Mouse (Mus musculus) urinary bladder, postnatal 0 days (tissue): ENCODE results near the gene Olfr1015. TPM values are rescaled to one million over a fixed set of nuclear protein-coding genes. Genes with fewer than 3 reads are reported as not detected.

Experiments
- polyA plus RNA-seq: library from polyadenylated mRNA; unstranded; fragments of >200 nt; fragmentation: Nextera tagmentation; extraction: Ambion mirVana; gene quantifications from 2 replicates; pipeline ENCODE4 v1.2.1, GENCODE M21; 2015

The Olfr1015 gene
- polyA plus RNA-seq = not detected in 2 replicates

DNA sequence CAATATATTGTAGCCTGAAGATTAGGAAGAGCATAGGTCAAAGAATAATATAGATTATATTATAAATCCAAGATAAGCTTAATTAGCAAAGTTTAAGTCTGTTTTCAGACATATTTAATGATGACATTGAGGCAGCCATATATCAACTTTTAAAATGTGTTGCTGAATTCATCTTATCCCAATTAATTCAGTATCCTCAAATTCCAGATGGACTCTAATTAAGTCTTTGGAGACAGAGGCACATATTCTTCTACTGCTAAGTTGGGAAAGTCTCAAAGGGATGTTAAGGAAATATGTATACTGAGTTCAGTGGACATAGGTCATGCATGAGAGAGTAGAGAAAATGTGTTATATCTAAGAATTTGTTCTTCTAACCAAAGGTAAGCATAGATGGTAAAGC, at the start of gene Olfr1015:
Gene Olfr1015, plus strand, starts transcription at position 301 of the 400 bp plus-strand sequence.

DNA sequence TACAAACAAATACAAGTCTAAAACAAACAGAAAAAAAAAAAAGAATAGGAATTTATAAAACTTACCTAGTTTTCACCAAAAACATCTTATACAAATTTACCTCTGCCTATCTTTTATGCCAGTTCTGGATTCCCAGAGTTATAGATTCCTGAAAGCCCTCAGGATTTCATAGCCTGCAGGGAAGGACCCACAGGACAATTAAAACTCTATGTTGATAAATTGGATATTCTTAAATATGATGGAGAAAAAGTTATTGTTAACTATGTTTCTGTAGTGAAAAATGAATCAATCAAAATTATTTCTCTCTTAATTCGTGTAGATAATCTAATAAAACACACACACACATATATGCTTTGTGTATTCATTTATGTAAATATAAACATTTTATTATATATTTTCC, 19.2 kb upstream of the Olfr1015 start, which contains the start of gene Olfr1012:
Gene Olfr1012, minus strand, starts transcription at position 101 of the 400 bp plus-strand sequence.

GRCm38 (mm10) chr2:85766798-85767197, 15.0 kb upstream of the Olfr1015 start, which contains the start of gene Olfr1013:
TSS of gene Olfr1013 (plus strand) at chr2:85767098.

GRCm38 (mm10) chr2:85772413-85772812, 9.4 kb upstream of the Olfr1015 start, which contains the start of gene Olfr1014:
TSS of gene Olfr1014 (plus strand) at chr2:85772713.

DNA sequence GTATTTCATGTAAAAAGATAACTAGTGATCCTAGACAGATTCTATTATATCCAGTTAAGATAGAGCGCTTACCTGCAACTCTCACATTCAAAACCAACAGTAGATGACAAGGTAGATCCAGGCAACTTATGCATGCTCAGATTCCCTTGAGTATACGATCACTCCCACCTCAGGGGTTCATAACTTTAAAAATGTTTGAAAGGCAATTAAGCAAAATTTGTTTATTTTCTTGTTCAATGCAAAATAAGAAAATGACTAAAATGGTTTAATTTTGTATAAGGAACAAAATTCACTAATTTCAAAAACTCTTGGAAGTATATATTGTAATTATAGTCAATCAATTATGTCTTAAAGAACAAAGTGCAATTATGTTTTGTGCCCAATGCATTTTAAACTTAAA, 20.6 kb downstream of the Olfr1015 start, which contains the start of gene Olfr1016:
Gene Olfr1016, minus strand, starts transcription at position 101 of the 400 bp plus-strand sequence.

DNA sequence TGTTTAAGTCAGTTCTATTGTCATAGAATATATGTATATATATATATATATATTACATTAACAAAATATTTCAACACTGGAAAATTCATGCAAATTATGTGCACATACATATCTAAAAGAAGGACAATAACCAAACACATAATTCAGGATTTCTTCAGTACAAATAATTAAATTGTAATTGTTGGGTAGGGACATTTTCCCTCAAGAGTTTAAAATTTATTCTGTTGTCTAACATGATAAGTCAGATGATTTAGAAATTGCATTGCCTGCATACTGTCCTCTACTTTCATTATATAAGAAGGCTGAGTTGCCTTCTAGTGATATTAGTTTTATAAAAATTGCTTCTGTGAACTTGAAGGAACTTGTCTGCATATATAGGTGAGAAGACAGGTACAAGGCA, 36.4 kb downstream of the Olfr1015 start, which contains the start of gene Olfr1018:
Gene Olfr1018, plus strand, starts transcription at position 301 of the 400 bp plus-strand sequence.

Other genes with a start within 250 kb of the Olfr1015 start
- not detected in 2 replicates for gene Olfr996, start 202.8 kb upstream of the Olfr1015 start, polyA plus RNA-seq
- not detected in 2 replicates for gene Olfr998, start 193.1 kb upstream of the Olfr1015 start, polyA plus RNA-seq
- not detected in 2 replicates for gene Olfr1000, start 170.1 kb upstream of the Olfr1015 start, polyA plus RNA-seq
- not detected in 2 replicates for gene Olfr1002, start 131.3 kb upstream of the Olfr1015 start, polyA plus RNA-seq
- not detected in 2 replicates for gene Olfr154, start 117.6 kb upstream of the Olfr1015 start, polyA plus RNA-seq
- gene Olfr1006, start 103.2 kb upstream of the Olfr1015 start, polyA plus RNA-seq = not detected in 2 replicates
- gene Olfr1008, start 92.6 kb upstream of the Olfr1015 start, polyA plus RNA-seq = not detected in 2 replicates
- gene Olfr1009, start 66.6 kb upstream of the Olfr1015 start, polyA plus RNA-seq = not detected in 2 replicates
- not detected in 2 replicates for gene Olfr1012, start 19.3 kb upstream of the Olfr1015 start, polyA plus RNA-seq
- gene Olfr1013, start 14.9 kb upstream of the Olfr1015 start, polyA plus RNA-seq = not detected in 2 replicates
- not detected in 2 replicates for gene Olfr1014, start 9.3 kb upstream of the Olfr1015 start, polyA plus RNA-seq
- gene Olfr1016, start 20.5 kb downstream of the Olfr1015 start, polyA plus RNA-seq = not detected in 2 replicates
- not detected in 2 replicates for gene Olfr1018, start 36.5 kb downstream of the Olfr1015 start, polyA plus RNA-seq
- not detected in 2 replicates for gene Olfr1019, start 63.5 kb downstream of the Olfr1015 start, polyA plus RNA-seq
- not detected in 2 replicates for gene Olfr1020, start 65.0 kb downstream of the Olfr1015 start, polyA plus RNA-seq
- not detected in 2 replicates for gene Olfr1022, start 86.6 kb downstream of the Olfr1015 start, polyA plus RNA-seq
- not detected in 2 replicates for gene Olfr1023, start 103.6 kb downstream of the Olfr1015 start, polyA plus RNA-seq
- gene Olfr1024, start 123.0 kb downstream of the Olfr1015 start, polyA plus RNA-seq = not detected in 2 replicates
- gene Olfr1025-ps1, start 133.2 kb downstream of the Olfr1015 start, polyA plus RNA-seq = not detected in 2 replicates
- not detected in 2 replicates for gene Olfr1026, start 139.5 kb downstream of the Olfr1015 start, polyA plus RNA-seq
- not detected in 2 replicates for gene Olfr1028, start 168.4 kb downstream of the Olfr1015 start, polyA plus RNA-seq
- gene Olfr1029, start 191.9 kb downstream of the Olfr1015 start, polyA plus RNA-seq = not detected in 2 replicates
- not detected in 2 replicates for gene Olfr1030, start 197.3 kb downstream of the Olfr1015 start, polyA plus RNA-seq
- not detected in 2 replicates for gene Olfr1031, start 208.3 kb downstream of the Olfr1015 start, polyA plus RNA-seq
- gene Olfr1032, start 223.5 kb downstream of the Olfr1015 start, polyA plus RNA-seq = not detected in 2 replicates
- gene Olfr1033, start 238.6 kb downstream of the Olfr1015 start, polyA plus RNA-seq = 41.0 TPM in 2 replicates